Mouse (Mus musculus) cortical plate, adult 2 months (tissue): ENCODE measurements around the gene Prdm16.

Experiments
- CTCF ChIP-seq: fragments of 200-500 bp; IDR thresholded peaks from 2 replicates; pipeline ENCODE4 v1.5.1; 2011; ENCODE audit warnings: mild to moderate bottlenecking, control low read depth, low read length; ENCODE audit not compliant: insufficient read depth; ENCODE audit errors: extremely low read depth
- POLR2A ChIP-seq: fragments of 200-500 bp; IDR thresholded peaks from 2 replicates; pipeline ENCODE4 v1.6.1; 2011; ENCODE audit warnings: mild to moderate bottlenecking, low read length, control low read depth; ENCODE audit not compliant: insufficient read depth; ENCODE audit errors: extremely low read depth

GRCm38 (mm10) chr4:154328431-154328830 is 308.2 kb downstream of the Prdm16 start:
- TF ChIP-seq POLR2A (no peak), CTCF (no peak)
